Mouse (Mus musculus): ENCODE measurements around the gene Nrg3. TPM values are rescaled to one million over a fixed set of nuclear protein-coding genes. Genes with fewer than 3 reads are reported as not detected.

Gene Nrg3
- polyA plus RNA-seq, 2 experiments, result 0.10 TPM; not detected in 1

DNA sequence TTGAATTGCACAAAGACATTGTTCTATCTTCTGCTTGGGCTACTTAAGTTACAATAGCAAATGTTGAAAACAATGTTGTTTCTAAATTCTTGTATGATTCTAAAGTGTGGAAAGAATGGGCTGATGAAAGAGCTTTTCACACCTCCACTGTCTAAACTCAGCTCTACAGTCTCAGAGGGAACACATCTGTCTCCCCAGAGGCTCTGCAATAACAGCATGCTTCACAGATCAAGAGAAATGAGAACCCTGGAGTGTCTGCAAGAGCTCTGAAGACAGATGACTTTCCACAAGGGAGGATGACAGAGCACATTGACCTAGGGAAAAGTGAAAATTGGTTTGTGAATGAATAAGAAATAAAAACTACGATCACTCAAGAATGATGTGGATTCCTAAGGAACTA, 27.4 kb downstream of the Nrg3 start:
- H3K27ac ChIP-seq (replicated peaks; ENCODE audit: low read depth, low read length), result no peak overlapping the region
- ATAC-seq (ENCODE audit: low FRiP score, low read depth) (no peak), DNase-seq (ENCODE audit: low spot score) (no peak)
- no peak overlapping the region for H3K9ac ChIP-seq (ENCODE audit: low read depth, low read length, severe bottlenecking)
- no peaks in the 10 kb centered on the region for H3K27me3 ChIP-seq (ENCODE audit: control insufficient read depth, insufficient read depth, low read length)
- no peaks in the 10 kb centered on the region for H3K36me3 ChIP-seq (ENCODE audit: control insufficient read depth, insufficient read depth, low read length)
- H3K4me2 ChIP-seq (replicated peaks; ENCODE audit: low read depth, low read length, severe bottlenecking), result no peak overlapping the region
- no peaks in the 10 kb centered on the region for H3K4me1 ChIP-seq (ENCODE audit: control insufficient read depth, insufficient read depth, low read length)
- H3K9me3 ChIP-seq (ENCODE audit: control insufficient read depth, low read length), result no peaks in the 10 kb centered on the region
- TF ChIP-seq POLR2A (IDR thresholded peaks at IDR 0.05; ENCODE audit: borderline replicate concordance, extremely low read depth, insufficient read depth, insufficient read length), result no peak
- no peak overlapping the region for H3K4me3 ChIP-seq (replicated peaks; ENCODE audit: low read length)
- 82% methylated on average over 1 of the region's 1 CpGs for WGBS

DNA sequence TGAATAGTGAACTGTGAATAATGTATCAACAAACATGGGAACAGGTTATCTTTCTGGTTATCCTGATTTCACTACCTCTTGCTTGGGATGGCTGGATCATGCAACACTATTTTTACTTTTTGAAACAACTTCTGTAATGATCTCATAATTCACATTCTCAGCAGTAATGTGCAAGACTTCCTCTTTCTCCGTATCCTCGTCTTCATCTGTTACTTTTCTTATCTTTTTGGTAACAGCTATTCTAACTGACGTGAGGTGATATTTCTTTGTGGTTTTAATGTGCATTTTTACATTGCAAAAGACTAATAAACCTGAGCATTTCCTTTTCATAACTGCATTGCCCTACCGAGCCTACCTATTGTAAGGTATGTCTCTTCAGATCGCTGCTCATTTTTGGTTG, 44.4 kb downstream of the Nrg3 start:
- no peak for TF ChIP-seq POLR2A (IDR thresholded peaks at IDR 0.05; ENCODE audit: borderline replicate concordance, extremely low read depth, insufficient read depth, insufficient read length)
- Histone ChIP-seq H3K4me2 (replicated peaks; ENCODE audit: low read depth, low read length, severe bottlenecking) (no peak overlapping the region), H3K27me3 (ENCODE audit: control insufficient read depth, insufficient read depth, low read length) (no peaks in the 10 kb centered on the region), H3K4me3 (replicated peaks; ENCODE audit: low read length) (no peak overlapping the region), H3K9me3 (ENCODE audit: control insufficient read depth, low read length) (no peaks in the 10 kb centered on the region), H3K36me3 (ENCODE audit: control insufficient read depth, insufficient read depth, low read length) (no peaks in the 10 kb centered on the region), H3K9ac (ENCODE audit: low read depth, low read length, severe bottlenecking) (no peak overlapping the region), H3K27ac (replicated peaks; ENCODE audit: low read depth, low read length) (no peak overlapping the region), H3K4me1 (ENCODE audit: control insufficient read depth, insufficient read depth, low read length) (no peaks in the 10 kb centered on the region)
- DNase-seq (ENCODE audit: low spot score) (no peak), ATAC-seq (ENCODE audit: low FRiP score, low read depth) (no peak)
- WGBS, result 85% methylated on average over 5 of the region's 5 CpGs

DNA sequence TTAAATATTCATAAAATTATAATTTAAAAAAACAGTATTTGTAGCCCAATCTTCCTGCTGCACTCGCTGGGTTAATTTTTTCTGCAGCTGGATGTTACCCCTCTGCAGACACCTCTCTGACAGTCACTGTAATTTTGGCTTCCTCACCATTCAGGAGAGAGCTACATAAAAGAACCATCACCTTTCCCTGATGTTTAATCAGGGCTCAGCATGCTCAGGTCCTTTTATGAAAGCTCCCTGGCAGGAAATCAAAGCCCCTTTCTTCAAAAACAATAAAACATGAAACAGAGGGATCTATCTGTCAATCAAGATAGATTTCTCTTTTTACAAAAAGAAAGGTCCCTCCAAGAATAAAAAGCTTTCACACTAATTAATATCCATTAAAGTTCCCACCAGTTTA, 51.0 kb downstream of the Nrg3 start:
- TF ChIP-seq POLR2A (IDR thresholded peaks at IDR 0.05; ENCODE audit: borderline replicate concordance, extremely low read depth, insufficient read depth, insufficient read length), result no peak
- no peaks in the 10 kb centered on the region for H3K27me3 ChIP-seq (ENCODE audit: control insufficient read depth, insufficient read depth, low read length)
- DNase-seq (ENCODE audit: low spot score), result no peak
- WGBS, result 68% methylated on average over 1 of the region's 1 CpGs
- no peak overlapping the region for H3K27ac ChIP-seq (replicated peaks; ENCODE audit: low read depth, low read length)
- H3K9me3 ChIP-seq (ENCODE audit: control insufficient read depth, low read length), result no peaks in the 10 kb centered on the region
- H3K4me3 ChIP-seq (replicated peaks; ENCODE audit: low read length), result no peak overlapping the region
- ATAC-seq (ENCODE audit: low FRiP score, low read depth), result no peak
- no peaks in the 10 kb centered on the region for H3K4me1 ChIP-seq (ENCODE audit: control insufficient read depth, insufficient read depth, low read length)
- no peaks in the 10 kb centered on the region for H3K36me3 ChIP-seq (ENCODE audit: control insufficient read depth, insufficient read depth, low read length)
- no peak overlapping the region for H3K9ac ChIP-seq (ENCODE audit: low read depth, low read length, severe bottlenecking)
- H3K4me2 ChIP-seq (replicated peaks; ENCODE audit: low read depth, low read length, severe bottlenecking), result no peak overlapping the region

DNA sequence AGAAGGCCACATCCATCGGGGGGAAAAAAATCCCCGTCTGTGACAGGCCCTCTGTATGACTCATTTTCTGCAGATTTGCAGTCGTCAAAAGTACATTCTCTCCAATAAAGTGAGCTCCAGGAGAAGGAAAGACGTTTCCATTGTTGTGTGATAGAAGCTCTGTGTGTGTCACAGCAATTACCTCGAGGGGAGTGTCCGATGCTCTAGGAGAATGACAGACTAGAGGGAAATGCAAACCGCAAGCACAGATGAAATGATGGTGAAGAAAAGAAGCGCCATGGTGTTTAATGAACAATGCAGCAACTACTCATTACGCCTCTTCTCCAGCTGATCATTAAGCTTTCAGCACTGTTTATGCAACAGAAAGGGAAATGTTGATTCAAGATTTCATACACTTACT, 59.6 kb downstream of the Nrg3 start:
- WGBS, result 76% methylated on average over 9 of the region's 9 CpGs
- Histone ChIP-seq H3K27me3 (ENCODE audit: control insufficient read depth, insufficient read depth, low read length) (no peaks in the 10 kb centered on the region), H3K36me3 (ENCODE audit: control insufficient read depth, insufficient read depth, low read length) (no peaks in the 10 kb centered on the region), H3K4me1 (ENCODE audit: control insufficient read depth, insufficient read depth, low read length) (no peaks in the 10 kb centered on the region), H3K4me2 (replicated peaks; ENCODE audit: low read depth, low read length, severe bottlenecking) (no peak overlapping the region), H3K4me3 (replicated peaks; ENCODE audit: low read length) (no peak overlapping the region), H3K27ac (replicated peaks; ENCODE audit: low read depth, low read length) (no peak overlapping the region), H3K9me3 (ENCODE audit: control insufficient read depth, low read length) (no peaks in the 10 kb centered on the region), H3K9ac (ENCODE audit: low read depth, low read length, severe bottlenecking) (no peak overlapping the region)
- no peak for TF ChIP-seq POLR2A (IDR thresholded peaks at IDR 0.05; ENCODE audit: borderline replicate concordance, extremely low read depth, insufficient read depth, insufficient read length)
- ATAC-seq (ENCODE audit: low FRiP score, low read depth) (no peak), DNase-seq (ENCODE audit: low spot score) (no peak)

DNA sequence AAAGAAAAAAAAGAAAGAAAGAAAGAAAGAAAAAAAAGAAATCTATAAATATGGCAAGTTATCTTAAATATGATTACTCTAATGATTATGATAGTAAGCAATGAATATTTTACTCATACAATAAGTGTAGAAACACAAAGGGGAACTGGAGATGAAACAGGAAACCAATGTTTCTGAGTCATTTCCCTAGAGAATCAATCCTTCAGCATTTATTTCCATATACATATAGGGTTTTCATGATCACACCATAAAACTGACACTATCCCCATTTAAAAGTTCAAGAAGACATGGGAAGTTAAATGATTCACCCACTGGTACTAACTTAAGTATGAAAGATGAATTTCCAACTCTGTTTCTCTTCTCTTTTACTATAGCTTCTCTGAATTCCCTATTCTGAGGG, 86.0 kb downstream of the Nrg3 start:
- Histone ChIP-seq H3K4me2 (replicated peaks; ENCODE audit: low read depth, low read length, severe bottlenecking) (no peak overlapping the region), H3K36me3 (ENCODE audit: control insufficient read depth, insufficient read depth, low read length) (no peaks in the 10 kb centered on the region), H3K4me1 (ENCODE audit: control insufficient read depth, insufficient read depth, low read length) (no peaks in the 10 kb centered on the region), H3K9me3 (ENCODE audit: control insufficient read depth, low read length) (no peaks in the 10 kb centered on the region), H3K27ac (replicated peaks; ENCODE audit: low read depth, low read length) (no peak overlapping the region), H3K9ac (ENCODE audit: low read depth, low read length, severe bottlenecking) (no peak overlapping the region), H3K27me3 (ENCODE audit: control insufficient read depth, insufficient read depth, low read length) (no peaks in the 10 kb centered on the region), H3K4me3 (replicated peaks; ENCODE audit: low read length) (no peak overlapping the region)
- DNase-seq (ENCODE audit: low spot score), result no peak
- TF ChIP-seq POLR2A (IDR thresholded peaks at IDR 0.05; ENCODE audit: borderline replicate concordance, extremely low read depth, insufficient read depth, insufficient read length), result no peak
- ATAC-seq (ENCODE audit: low FRiP score, low read depth), result no peak

DNA sequence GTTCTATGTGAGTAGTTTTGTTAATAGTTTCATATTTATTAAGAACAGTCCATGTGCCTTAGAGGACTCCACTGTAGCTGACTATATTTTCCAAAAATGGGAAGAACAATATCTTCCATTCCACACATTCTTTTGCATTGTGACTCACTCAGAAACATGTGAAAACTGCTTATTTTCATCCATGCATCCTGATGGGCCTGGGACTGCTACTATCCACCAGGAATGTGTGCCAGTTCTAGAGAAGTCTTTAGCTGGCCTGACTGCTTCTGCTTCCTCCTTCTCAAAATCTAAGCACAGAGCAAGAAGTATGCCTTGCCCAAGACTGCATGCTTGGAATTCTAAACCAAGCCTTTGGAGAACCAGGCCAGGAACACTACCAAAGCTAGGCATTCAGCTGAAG, 91.6 kb downstream of the Nrg3 start:
- ATAC-seq (ENCODE audit: low FRiP score, low read depth) (no peak), DNase-seq (ENCODE audit: low spot score) (no peak)
- no peaks in the 10 kb centered on the region for H3K4me1 ChIP-seq (ENCODE audit: control insufficient read depth, insufficient read depth, low read length)
- no peak overlapping the region for H3K27ac ChIP-seq (replicated peaks; ENCODE audit: low read depth, low read length)
- no peaks in the 10 kb centered on the region for H3K27me3 ChIP-seq (ENCODE audit: control insufficient read depth, insufficient read depth, low read length)
- H3K4me3 ChIP-seq (replicated peaks; ENCODE audit: low read length), result no peak overlapping the region
- no peaks in the 10 kb centered on the region for H3K9me3 ChIP-seq (ENCODE audit: control insufficient read depth, low read length)
- no peaks in the 10 kb centered on the region for H3K36me3 ChIP-seq (ENCODE audit: control insufficient read depth, insufficient read depth, low read length)
- no peak overlapping the region for H3K4me2 ChIP-seq (replicated peaks; ENCODE audit: low read depth, low read length, severe bottlenecking)
- H3K9ac ChIP-seq (ENCODE audit: low read depth, low read length, severe bottlenecking), result no peak overlapping the region
- no peak for TF ChIP-seq POLR2A (IDR thresholded peaks at IDR 0.05; ENCODE audit: borderline replicate concordance, extremely low read depth, insufficient read depth, insufficient read length)
